Mouse (Mus musculus) erythroblast, embryonic 14.5 days (primary cell): Measurements from ENCODE around the gene Spata6. TPM values are rescaled to one million over a fixed set of nuclear protein-coding genes. Genes with fewer than 3 reads are reported as not detected.

ENCODE experiments used
- H3K27me3 ChIP-seq: 2 replicates; pipeline ENCODE4 v1.6.1; 2012; ENCODE audit warnings: inconsistent platforms; ENCODE audit not compliant: control insufficient read depth
- H3K36me3 ChIP-seq: 2 replicates; pipeline ENCODE4 v1.6.1; 2012; ENCODE audit warnings: mild to moderate bottlenecking, inconsistent platforms; ENCODE audit not compliant: control insufficient read depth
- H3K4me1 ChIP-seq: 2 replicates; pipeline ENCODE4 v1.6.1; 2012; ENCODE audit warnings: inconsistent platforms; ENCODE audit not compliant: control insufficient read depth
- H3K4me3 ChIP-seq: replicated peaks from 2 replicates; pipeline ENCODE3; 2012; ENCODE audit warnings: moderate library complexity, mild to moderate bottlenecking, inconsistent platforms
- H3K9me3 ChIP-seq: 2 replicates; pipeline ENCODE4 v1.6.1; 2012; ENCODE audit warnings: low read length, inconsistent platforms, mixed read lengths; ENCODE audit not compliant: control insufficient read depth
- GATA1 ChIP-seq: IDR thresholded peaks from 2 replicates; pipeline ENCODE4 v1.6.1; 2012; ENCODE audit warnings: low read length, inconsistent platforms, mixed read lengths
- TAL1 ChIP-seq: IDR thresholded peaks from 3 replicates; pipeline ENCODE4 v1.6.1; 2012; ENCODE audit warnings: low read length, inconsistent platforms, mixed read lengths
- polyA plus RNA-seq: library from polyadenylated mRNA; stranded (reverse); fragments of >175 nt; gene quantifications from 2 replicates; pipeline ENCODE4 v1.2.3, GENCODE M21; 2012

Spata6 gene
- polyA plus RNA-seq, 1 experiment, result 0.35 TPM

GRCm38 (mm10) chr4:111780533-111780932 is 60.7 kb downstream of the Spata6 start:
- Histone ChIP-seq H3K9me3 (no peaks in the 10 kb centered on the region), H3K27me3 (no peaks in the 10 kb centered on the region), H3K36me3 (no peaks in the 10 kb centered on the region), H3K4me1 (no peaks in the 10 kb centered on the region), H3K4me3 (no peak overlapping the region)
- TF ChIP-seq GATA1 (no peak), TAL1 (no peak)

- no peaks in the 10 kb centered on the region for H3K27me3 ChIP-seq
- TF ChIP-seq TAL1 (no peak), GATA1 (no peak)
- H3K4me1 ChIP-seq, result peaks cover 7% of the 10 kb centered on the region
- H3K4me3 ChIP-seq, result no peak overlapping the region
- no peaks in the 10 kb centered on the region for H3K36me3 ChIP-seq
- H3K9me3 ChIP-seq, result no peaks in the 10 kb centered on the region
Observed at GRCm38 (mm10) chr4:111799892-111800291, 80.1 kb downstream of the Spata6 start.

- no peaks in the 10 kb centered on the region for H3K9me3 ChIP-seq
- no peak for TF ChIP-seq TAL1
- TF ChIP-seq GATA1, result no peak
- H3K36me3 ChIP-seq, result no peaks in the 10 kb centered on the region
- H3K4me3 ChIP-seq, result no peak overlapping the region
- no peaks in the 10 kb centered on the region for H3K27me3 ChIP-seq
- peaks cover 7% of the 10 kb centered on the region for H3K4me1 ChIP-seq
Observed at GRCm38 (mm10) chr4:111803164-111803563, 83.4 kb downstream of the Spata6 start.

GRCm38 (mm10) chr4:111817478-111817877 is 97.7 kb downstream of the Spata6 start:
- H3K27me3 ChIP-seq, result no peaks in the 10 kb centered on the region
- no peaks in the 10 kb centered on the region for H3K9me3 ChIP-seq
- no peak for TF ChIP-seq TAL1
- no peak for TF ChIP-seq GATA1
- H3K4me1 ChIP-seq, result no peaks in the 10 kb centered on the region
- no peaks in the 10 kb centered on the region for H3K36me3 ChIP-seq
- H3K4me3 ChIP-seq, result no peak overlapping the region

GRCm38 (mm10) chr4:111838882-111839281 is 119.1 kb downstream of the Spata6 start:
- H3K36me3 ChIP-seq, result no peaks in the 10 kb centered on the region
- no peak overlapping the region for H3K4me3 ChIP-seq
- H3K27me3 ChIP-seq, result no peaks in the 10 kb centered on the region
- no peaks in the 10 kb centered on the region for H3K4me1 ChIP-seq
- no peak for TF ChIP-seq GATA1
- no peak for TF ChIP-seq TAL1
- no peaks in the 10 kb centered on the region for H3K9me3 ChIP-seq

GRCm38 (mm10) chr4:111852626-111853025 is 132.8 kb downstream of the Spata6 start:
- Histone ChIP-seq H3K4me1 (no peaks in the 10 kb centered on the region), H3K36me3 (no peaks in the 10 kb centered on the region), H3K9me3 (peaks cover 4% of the 10 kb centered on the region; the same call in 1 of the 2 replicates), H3K27me3 (no peaks in the 10 kb centered on the region), H3K4me3 (no peak overlapping the region)
- TF ChIP-seq TAL1, result no peak
- TF ChIP-seq GATA1, result no peak

- H3K27me3 ChIP-seq, result no peaks in the 10 kb centered on the region
- H3K4me3 ChIP-seq, result no peak overlapping the region
- no peaks in the 10 kb centered on the region for H3K36me3 ChIP-seq
- no peaks in the 10 kb centered on the region for H3K4me1 ChIP-seq
- H3K9me3 ChIP-seq, result no peaks in the 10 kb centered on the region
- TF ChIP-seq GATA1 (no peak), TAL1 (no peak)
Observed at GRCm38 (mm10) chr4:111866701-111867100, 146.9 kb downstream of the Spata6 start.

GRCm38 (mm10) chr4:111867743-111868401 is 148.1 kb downstream of the Spata6 start:
- Histone ChIP-seq H3K4me1 (no peaks in the 10 kb centered on the region), H3K36me3 (no peaks in the 10 kb centered on the region), H3K9me3 (no peaks in the 10 kb centered on the region), H3K4me3 (no peak overlapping the region), H3K27me3 (no peaks in the 10 kb centered on the region)
- TF ChIP-seq GATA1 (no peak), TAL1 (no peak)

Other genes with a start within 250 kb of the Spata6 start
- gene Slc5a9, start 182.9 kb downstream of the Spata6 start, polyA plus RNA-seq, result not detected in 2 replicates
- gene Skint8, start 199.4 kb downstream of the Spata6 start, polyA plus RNA-seq, result not detected in 2 replicates